Mouse (Mus musculus) neural tube, embryonic 14.5 days (tissue): Measurements from ENCODE around the gene BC025446. TPM values are rescaled to one million over a fixed set of nuclear protein-coding genes. Genes with fewer than 3 reads are reported as not detected.

Experiments
- ATAC-seq: fragments of 200-750 bp; cut with Nextera tagmentation; 2 replicates; pipeline ENCODE4 v1.8.0; 2017; ENCODE audit warnings: low read depth, mild to moderate bottlenecking, moderate TSS enrichment, moderate library complexity
- H3K27ac ChIP-seq: fragments of 300-500 bp; sonication (generic); 2 replicates; pipeline ENCODE4 v1.5.1; 2014; ENCODE audit warnings: low read depth, mild to moderate bottlenecking, control low read depth, low read length, moderate library complexity, mixed read lengths
- H3K27me3 ChIP-seq: fragments of 300-500 bp; sonication (generic); 2 replicates; pipeline ENCODE4 v1.6.1; 2014; ENCODE audit warnings: low read length; ENCODE audit not compliant: control insufficient read depth, insufficient read depth
- H3K36me3 ChIP-seq: fragments of 300-500 bp; sonication (generic); 2 replicates; pipeline ENCODE4 v1.6.1; 2014; ENCODE audit warnings: low read length, mixed read lengths; ENCODE audit not compliant: control insufficient read depth, insufficient read depth
- H3K4me1 ChIP-seq: fragments of 300-500 bp; sonication (generic); 2 replicates; pipeline ENCODE4 v1.6.1; 2014; ENCODE audit warnings: low read length; ENCODE audit not compliant: control insufficient read depth, insufficient read depth
- H3K4me2 ChIP-seq: fragments of 300-500 bp; sonication (generic); 2 replicates; pipeline ENCODE4 v1.6.1; 2014; ENCODE audit warnings: mild to moderate bottlenecking, low read depth, low read length, control low read depth
- H3K4me3 ChIP-seq: fragments of 300-500 bp; sonication (generic); 2 replicates; pipeline ENCODE4 v1.5.1; 2014; ENCODE audit warnings: low read depth, low read length, control low read depth, mixed read lengths
- H3K9ac ChIP-seq: fragments of 300-500 bp; sonication (generic); replicated peaks from 2 replicates; pipeline ENCODE4 v1.6.1; 2014; ENCODE audit warnings: low read depth, mild to moderate bottlenecking, control low read depth, low read length, mixed read lengths
- H3K9me3 ChIP-seq: fragments of 300-500 bp; sonication (generic); 2 replicates; pipeline ENCODE4 v1.6.1; 2016; ENCODE audit warnings: low read length; ENCODE audit not compliant: control insufficient read depth
- WGBS: fragments of 180-500 bp; shearing (Covaris S2); extraction: QIAGEN DNeasy Blood & Tissue Kit; methylation state at CpG from one replicate; pipeline ENCODE4 v1.1.7; 2014; 5-methylcytosine and 5-hydroxymethylcytosine counted together
- polyA plus RNA-seq: library from polyadenylated mRNA; unstranded; fragments of >200 nt; fragmentation: Nextera tagmentation; extraction: Ambion mirVana; gene quantifications from 2 replicates; pipeline ENCODE4 v1.2.1, GENCODE M21; 2014

BC025446 gene
- polyA plus RNA-seq, 1 experiment from 2014 or later, result not detected

- Histone ChIP-seq H3K4me3 (no peak overlapping the region), H3K4me1 (no peaks in the 10 kb centered on the region), H3K9me3 (no peaks in the 10 kb centered on the region), H3K9ac (no peak overlapping the region), H3K27ac (no peak overlapping the region), H3K36me3 (no peaks in the 10 kb centered on the region), H3K4me2 (no peak overlapping the region), H3K27me3 (no peaks in the 10 kb centered on the region)
- WGBS, result 75% methylated on average over 1 of the region's 1 CpGs
- no peak for ATAC-seq
Observed at GRCm38 (mm10) chr15:75271426-75271825, 55.2 kb downstream of the BC025446 start.

- no peak for ATAC-seq
- no peak overlapping the region for H3K4me3 ChIP-seq
- H3K4me2 ChIP-seq, result no peak overlapping the region
- no peak overlapping the region for H3K27ac ChIP-seq
- no peaks in the 10 kb centered on the region for H3K9me3 ChIP-seq
- no peaks in the 10 kb centered on the region for H3K36me3 ChIP-seq
- WGBS, result 74% methylated on average over 3 of the region's 3 CpGs
- no peaks in the 10 kb centered on the region for H3K27me3 ChIP-seq
- H3K9ac ChIP-seq, result no peak overlapping the region
- no peaks in the 10 kb centered on the region for H3K4me1 ChIP-seq
Observed at GRCm38 (mm10) chr15:75271891-75272290, 55.7 kb downstream of the BC025446 start.

Other genes with a start within 250 kb of the BC025446 start
- not detected in 2 replicates for gene Ly6i, start 232.9 kb upstream of the BC025446 start, polyA plus RNA-seq
- gene Ly6a, start 218.3 kb upstream of the BC025446 start, polyA plus RNA-seq, result 0.48 and 1.1 TPM in 2 replicates
- 4.0 and 4.8 TPM in 2 replicates for gene Ly6c1, start 167.5 kb upstream of the BC025446 start, polyA plus RNA-seq
- not detected in 2 replicates for gene Ly6c2, start 104.4 kb upstream of the BC025446 start, polyA plus RNA-seq
- not detected in 2 replicates for gene Ly6g, start 61.1 kb upstream of the BC025446 start, polyA plus RNA-seq
- not detected in 2 replicates for gene Ly6f, start 52.0 kb downstream of the BC025446 start, polyA plus RNA-seq